Mouse (Mus musculus): Measurements from ENCODE around the gene 4930402H24Rik. TPM values are rescaled to one million over a fixed set of nuclear protein-coding genes. Genes with fewer than 3 reads are reported as not detected.

The 4930402H24Rik gene
- polyA plus RNA-seq, 1 experiment from 2014 or later = 15.6 TPM

GRCm38 (mm10) chr2:130848313-130848712 is 57.9 kb downstream of the 4930402H24Rik start:
- TF ChIP-seq CTCF (IDR thresholded peaks at IDR 0.05) (no peak), EP300 (IDR thresholded peaks at IDR 0.05) (no peak)
- no peak overlapping the region for H3K9ac ChIP-seq (replicated peaks; ENCODE audit: low read depth)
- no peak for ATAC-seq
- DNase-seq (ENCODE audit: low spot score) = no peak
- no peaks in the 10 kb centered on the region for H3K9me3 ChIP-seq (ENCODE audit: low read length)
- H3K36me3 ChIP-seq (ENCODE audit: insufficient read depth, low read length) = no peaks in the 10 kb centered on the region
- no peaks in the 10 kb centered on the region for H3K4me1 ChIP-seq (ENCODE audit: insufficient read depth, low read depth, low read length)
- no peak overlapping the region for H3K4me2 ChIP-seq (replicated peaks; ENCODE audit: low read depth, low read length)
- H3K4me3 ChIP-seq (ENCODE audit: low read depth, low read length) = no peak overlapping the region
- WGBS = 80% methylated on average over 4 of the region's 4 CpGs
- no peak overlapping the region for H3K27ac ChIP-seq (ENCODE audit: low read length)
- no peaks in the 10 kb centered on the region for H3K27me3 ChIP-seq (replicated peaks; ENCODE audit: insufficient read depth, low read length)

- TF ChIP-seq EP300 (IDR thresholded peaks at IDR 0.05) (no peak), CTCF (IDR thresholded peaks at IDR 0.05) (no peak)
- DNase-seq (ENCODE audit: low spot score) (no peak), ATAC-seq (no peak)
- no peak overlapping the region for H3K27ac ChIP-seq (ENCODE audit: low read length)
- H3K27me3 ChIP-seq (replicated peaks; ENCODE audit: insufficient read depth, low read length) = no peaks in the 10 kb centered on the region
- H3K9me3 ChIP-seq (ENCODE audit: low read length) = no peaks in the 10 kb centered on the region
- H3K36me3 ChIP-seq (ENCODE audit: insufficient read depth, low read length) = no peaks in the 10 kb centered on the region
- no peak overlapping the region for H3K4me2 ChIP-seq (replicated peaks; ENCODE audit: low read depth, low read length)
- 30% methylated on average over 2 of the region's 2 CpGs for WGBS
- H3K4me3 ChIP-seq (ENCODE audit: low read depth, low read length) = no peak overlapping the region
- no peak overlapping the region for H3K9ac ChIP-seq (replicated peaks; ENCODE audit: low read depth)
- H3K4me1 ChIP-seq (ENCODE audit: insufficient read depth, low read depth, low read length) = no peaks in the 10 kb centered on the region
Measured at GRCm38 (mm10) chr2:130843623-130844022, 62.6 kb downstream of the 4930402H24Rik start.

- Histone ChIP-seq H3K4me1 (ENCODE audit: insufficient read depth, low read depth, low read length) (no peaks in the 10 kb centered on the region), H3K27me3 (replicated peaks; ENCODE audit: insufficient read depth, low read length) (no peaks in the 10 kb centered on the region), H3K27ac (ENCODE audit: low read length) (no peak overlapping the region), H3K36me3 (ENCODE audit: insufficient read depth, low read length) (no peaks in the 10 kb centered on the region), H3K4me2 (replicated peaks; ENCODE audit: low read depth, low read length) (peak overlapping the region; percentile 83; the same call in 1 of the 2 replicates), H3K9ac (replicated peaks; ENCODE audit: low read depth) (no peak overlapping the region), H3K4me3 (ENCODE audit: low read depth, low read length) (no peak overlapping the region), H3K9me3 (ENCODE audit: low read length) (no peaks in the 10 kb centered on the region)
- WGBS = 17% methylated on average over 4 of the region's 4 CpGs
- DNase-seq (ENCODE audit: low spot score) (peak; percentile 64), ATAC-seq (no peak)
- no peak for TF ChIP-seq EP300 (IDR thresholded peaks at IDR 0.05)
- TF ChIP-seq CTCF (IDR thresholded peaks at IDR 0.05) = no peak
Measured at GRCm38 (mm10) chr2:130840846-130841245, 65.4 kb downstream of the 4930402H24Rik start.

- no peaks in the 10 kb centered on the region for H3K9me3 ChIP-seq (ENCODE audit: low read length)
- H3K27me3 ChIP-seq (replicated peaks; ENCODE audit: insufficient read depth, low read length) = no peaks in the 10 kb centered on the region
- peak; percentile 96 for ATAC-seq
- peak overlapping the region; percentile 80 for H3K4me3 ChIP-seq (ENCODE audit: low read depth, low read length)
- DNase-seq (ENCODE audit: low spot score) = peak; percentile 76
- under 1% methylated on average over 44 of the region's 77 CpGs for WGBS
- peak overlapping the region; percentile 60 for H3K9ac ChIP-seq (replicated peaks; ENCODE audit: low read depth)
- H3K4me2 ChIP-seq (replicated peaks; ENCODE audit: low read depth, low read length) = peak overlapping the region; percentile 83
- no peaks in the 10 kb centered on the region for H3K4me1 ChIP-seq (ENCODE audit: insufficient read depth, low read depth, low read length)
- peak overlapping the region; percentile 52 for H3K27ac ChIP-seq (ENCODE audit: low read length)
- H3K36me3 ChIP-seq (ENCODE audit: insufficient read depth, low read length) = no peaks in the 10 kb centered on the region
- TF ChIP-seq EP300 (IDR thresholded peaks at IDR 0.05) (no peak), CTCF (IDR thresholded peaks at IDR 0.05) (no peak)
Measured at GRCm38 (mm10) chr2:130839874-130840661, 66.1 kb downstream of the 4930402H24Rik start.

GRCm38 (mm10) chr2:130839528-130839873 is 66.7 kb downstream of the 4930402H24Rik start:
- peak overlapping the region; percentile 83 for H3K4me2 ChIP-seq (replicated peaks; ENCODE audit: low read depth, low read length)
- H3K27me3 ChIP-seq (replicated peaks; ENCODE audit: insufficient read depth, low read length) = no peaks in the 10 kb centered on the region
- H3K9ac ChIP-seq (replicated peaks; ENCODE audit: low read depth) = peak overlapping the region; percentile 60
- ATAC-seq = peak; percentile 44
- H3K27ac ChIP-seq (ENCODE audit: low read length) = peak overlapping the region; percentile 52
- TF ChIP-seq EP300 (IDR thresholded peaks at IDR 0.05) = no peak
- TF ChIP-seq CTCF (IDR thresholded peaks at IDR 0.05) = peak; percentile 53
- H3K4me3 ChIP-seq (ENCODE audit: low read depth, low read length) = peak overlapping the region; percentile 80
- DNase-seq (ENCODE audit: low spot score) = no peak
- H3K9me3 ChIP-seq (ENCODE audit: low read length) = no peaks in the 10 kb centered on the region
- no peaks in the 10 kb centered on the region for H3K36me3 ChIP-seq (ENCODE audit: insufficient read depth, low read length)
- WGBS = under 1% methylated on average over 19 of the region's 19 CpGs
- no peaks in the 10 kb centered on the region for H3K4me1 ChIP-seq (ENCODE audit: insufficient read depth, low read depth, low read length)

GRCm38 (mm10) chr2:130839084-130839483 is 67.1 kb downstream of the 4930402H24Rik start:
- H3K9ac ChIP-seq (replicated peaks; ENCODE audit: low read depth) = peak overlapping the region; percentile 60
- H3K4me1 ChIP-seq (ENCODE audit: insufficient read depth, low read depth, low read length) = no peaks in the 10 kb centered on the region
- peak overlapping the region; percentile 83 for H3K4me2 ChIP-seq (replicated peaks; ENCODE audit: low read depth, low read length)
- H3K9me3 ChIP-seq (ENCODE audit: low read length) = no peaks in the 10 kb centered on the region
- no peak for TF ChIP-seq EP300 (IDR thresholded peaks at IDR 0.05)
- TF ChIP-seq CTCF (IDR thresholded peaks at IDR 0.05) = no peak
- 2% methylated on average over 9 of the region's 10 CpGs for WGBS
- peak overlapping the region; percentile 80 for H3K4me3 ChIP-seq (ENCODE audit: low read depth, low read length)
- H3K27ac ChIP-seq (ENCODE audit: low read length) = peak overlapping the region; percentile 39
- H3K27me3 ChIP-seq (replicated peaks; ENCODE audit: insufficient read depth, low read length) = no peaks in the 10 kb centered on the region
- no peaks in the 10 kb centered on the region for H3K36me3 ChIP-seq (ENCODE audit: insufficient read depth, low read length)
- DNase-seq (ENCODE audit: low spot score) (peak; percentile 65), ATAC-seq (0 out of 2 replicates have a peak, but pooled peaks have one; percentile 11)

All from lung, postnatal 0 days (tissue).